In genomic region chr3:27603905-27604620, GRCm38 (mm10) we compare ENCODE assay signal across 12 mouse cellular contexts.
DNase-seq lines count a peak whose midpoint lies in the region; ATAC-seq and TF ChIP-seq lines count a peak whose summit lies in the region.
"Had no signal": no experiment of that assay in that cellular context is flagged by ENCODE, and none has a peak within 500 bp of the region (broad histone marks: within the 10 kb centered on the region; RNA-seq: fewer than 3 reads in every experiment).

No protein-coding gene starts in this region.

- H3K9me3 ChIP-seq in lung, postnatal 0 days (ENCODE audit: low read length), result no peaks in the 10 kb centered on the region
- H3K9me3 ChIP-seq in kidney, postnatal 0 days (replicated peaks; ENCODE audit: low read length), result no peaks in the 10 kb centered on the region
- no peaks in the 10 kb centered on the region for H3K9me3 ChIP-seq in forebrain, embryonic 13.5 days (replicated peaks)
- H3K9me3 ChIP-seq: intestine, embryonic 15.5 days; neural tube, embryonic 13.5 days had no signal

- no peak for TF ChIP-seq CTCF in gastrocnemius, adult 2 months (IDR thresholded peaks at IDR 0.05)
- TF ChIP-seq CTCF in lung, postnatal 0 days (IDR thresholded peaks at IDR 0.05), result no peak; the same call in 1 of the 2 replicates
- TF ChIP-seq CTCF in kidney, postnatal 0 days (IDR thresholded peaks at IDR 0.05; ENCODE audit: low read depth), result no peak

- H3K27me3 ChIP-seq in lung, postnatal 0 days (replicated peaks; ENCODE audit: insufficient read depth, low read length), result no peaks in the 10 kb centered on the region
- H3K27me3 ChIP-seq in kidney, postnatal 0 days (ENCODE audit: insufficient read depth, low read length), result no peaks in the 10 kb centered on the region
- no peaks in the 10 kb centered on the region for H3K27me3 ChIP-seq in forebrain, embryonic 13.5 days
- H3K27me3 ChIP-seq: intestine, embryonic 15.5 days; neural tube, embryonic 13.5 days had no signal

- peaks cover 13% of the 10 kb centered on the region for H3K4me1 ChIP-seq in lung, postnatal 0 days (ENCODE audit: insufficient read depth, low read depth, low read length)
- H3K4me1 ChIP-seq in kidney, postnatal 0 days (replicated peaks; ENCODE audit: insufficient read depth, low read length), result peaks cover 27% of the 10 kb centered on the region
- peaks cover 23% of the 10 kb centered on the region for H3K4me1 ChIP-seq in forebrain, embryonic 13.5 days

- H3K36me3 ChIP-seq in lung, postnatal 0 days (ENCODE audit: insufficient read depth, low read length), result no peaks in the 10 kb centered on the region
- H3K36me3 ChIP-seq in kidney, postnatal 0 days (ENCODE audit: insufficient read depth, low read length), result no peaks in the 10 kb centered on the region
- H3K36me3 ChIP-seq in forebrain, embryonic 13.5 days (ENCODE audit: poor library complexity, severe bottlenecking), result no peaks in the 10 kb centered on the region
- H3K36me3 ChIP-seq: intestine, embryonic 15.5 days; neural tube, embryonic 13.5 days had no signal

- no peak overlapping the region for H3K4me2 ChIP-seq in lung, postnatal 0 days (replicated peaks; ENCODE audit: low read depth, low read length)
- H3K4me2 ChIP-seq in kidney, postnatal 0 days (ENCODE audit: low read length), result no peak overlapping the region
- H3K4me2 ChIP-seq in forebrain, embryonic 13.5 days, result no peak overlapping the region
- H3K4me2 ChIP-seq: intestine, embryonic 15.5 days; neural tube, embryonic 13.5 days had no signal

- DNase-seq in gastrocnemius, adult 2 months, result no peak
- DNase-seq in gastrocnemius, adult 18-20 months (ENCODE audit: low spot score), result no peak
- peak; percentile 57 for DNase-seq in lung, postnatal 0 days (ENCODE audit: low spot score)
- no peak for DNase-seq in lung, postnatal 4 days
- peak; percentile 15 for DNase-seq in kidney, postnatal 0 days (ENCODE audit: low spot score)
- no peak for DNase-seq in urinary bladder, postnatal 25 days (ENCODE audit: low spot score)
- DNase-seq: right cerebral cortex, adult 18-20 months; thymus, adult 2 months had no signal

- H3K9ac ChIP-seq in lung, postnatal 0 days (replicated peaks; ENCODE audit: low read depth), result no peak overlapping the region
- no peak overlapping the region for H3K9ac ChIP-seq in kidney, postnatal 0 days (ENCODE audit: low read depth, low read length)
- no peak overlapping the region for H3K9ac ChIP-seq in forebrain, embryonic 13.5 days
- H3K9ac ChIP-seq: intestine, embryonic 15.5 days; neural tube, embryonic 13.5 days had no signal

- intact Hi-C loops in gastrocnemius, adult 2 months (cut with DNase I), result no loop called here

- 48% methylated on average over 13 of the region's 13 CpGs for WGBS in lung, postnatal 0 days
- 29% methylated on average over 13 of the region's 13 CpGs for WGBS in kidney, postnatal 0 days
- WGBS in forebrain, embryonic 13.5 days, result 42% methylated on average over 13 of the region's 13 CpGs

- 0 out of 2 replicates have a peak overlapping the region, but pooled peaks have one; percentile 25 for H3K27ac ChIP-seq in gastrocnemius, adult 2 months
- H3K27ac ChIP-seq in lung, postnatal 0 days (ENCODE audit: low read length), result no peak overlapping the region
- H3K27ac ChIP-seq in kidney, postnatal 0 days, result 0 out of 2 replicates have a peak overlapping the region, but pooled peaks have one; percentile 6
- no peak overlapping the region for H3K27ac ChIP-seq in forebrain, embryonic 13.5 days
- H3K27ac ChIP-seq: intestine, embryonic 15.5 days; neural tube, embryonic 13.5 days had no signal

- no peak for TF ChIP-seq EP300 in lung, postnatal 0 days (IDR thresholded peaks at IDR 0.05)

- ATAC-seq in lung, postnatal 0 days, result peak; percentile 24
- peak; percentile 12; the same call in 1 of the 2 replicates for ATAC-seq in kidney, postnatal 0 days (replicated peaks; ENCODE audit: low FRiP score, low read depth)
- ATAC-seq in megakaryocyte-erythroid progenitor cell, adult 5-6 weeks (replicated peaks; ENCODE audit: low FRiP score, low TSS enrichment, poor library complexity, severe bottlenecking), result no peak
- ATAC-seq in forebrain, embryonic 13.5 days, result no peak
- ATAC-seq: intestine, embryonic 15.5 days had no signal

- no peak overlapping the region for H3K4me3 ChIP-seq in gastrocnemius, adult 2 months
- H3K4me3 ChIP-seq in lung, postnatal 0 days (ENCODE audit: low read depth, low read length), result no peak overlapping the region
- no peak overlapping the region for H3K4me3 ChIP-seq in kidney, postnatal 0 days (replicated peaks; ENCODE audit: low read depth, low read length)
- H3K4me3 ChIP-seq in forebrain, embryonic 13.5 days, result no peak overlapping the region
- H3K4me3 ChIP-seq: intestine, embryonic 15.5 days; neural tube, embryonic 13.5 days had no signal

Comparison
In these comparisons a context has a peak if more than half of its experiments do, and no peak if none do; other contexts are left out.
1. DNase-seq: peak in lung, postnatal 0 days (single experiment) and kidney, postnatal 0 days (single experiment); none in gastrocnemius, adult 2 months (single experiment), gastrocnemius, adult 18-20 months (single experiment), lung, postnatal 4 days (0 of 2) and urinary bladder, postnatal 25 days (single experiment).
2. H3K27ac ChIP-seq: peak in gastrocnemius, adult 2 months (single experiment) and kidney, postnatal 0 days (single experiment); none in lung, postnatal 0 days (single experiment) and forebrain, embryonic 13.5 days (single experiment).
3. ATAC-seq: peak in lung, postnatal 0 days (single experiment) and kidney, postnatal 0 days (single experiment); none in megakaryocyte-erythroid progenitor cell, adult 5-6 weeks (single experiment) and forebrain, embryonic 13.5 days (single experiment).